Mouse (Mus musculus) G1E (cell line): ENCODE data around the gene Itpk1. TPM values are rescaled to one million over a fixed set of nuclear protein-coding genes. Genes with fewer than 3 reads are reported as not detected.

Source experiments
- ATAC-seq: 2 replicates; pipeline ENCODE4 v1.8.0; 2016; ENCODE audit warnings: mild to moderate bottlenecking; ENCODE audit not compliant: insufficient number of reproducible peaks, poor library complexity, low FRiP score, severe bottlenecking; ENCODE audit errors: extremely low read depth
- DNase-seq: peaks from one replicate; pipeline ENCODE4 v3.0.0; 2012; ENCODE audit warnings: low spot score
- H3K27me3 ChIP-seq: 2 replicates; pipeline ENCODE4 v1.6.1; 2012; ENCODE audit warnings: mild to moderate bottlenecking, low read length, inconsistent platforms; ENCODE audit not compliant: insufficient read depth
- H3K36me3 ChIP-seq: replicated peaks from 2 replicates; pipeline ENCODE3; 2012; ENCODE audit warnings: mild to moderate bottlenecking, inconsistent platforms
- H3K4me1 ChIP-seq: 2 replicates; pipeline ENCODE4 v1.6.1; 2012; ENCODE audit warnings: low read depth, low read length, inconsistent platforms, mixed read lengths; ENCODE audit not compliant: insufficient read depth
- H3K4me3 ChIP-seq: 2 replicates; pipeline ENCODE4 v1.5.1; 2012; ENCODE audit warnings: low read depth, mild to moderate bottlenecking, inconsistent platforms, low read length, moderate library complexity, mixed read lengths
- H3K9me3 ChIP-seq: replicated peaks from 2 replicates; pipeline ENCODE4 v1.6.1; 2012; ENCODE audit warnings: inconsistent platforms
- CTCF ChIP-seq: IDR thresholded peaks from 2 replicates; pipeline ENCODE4 v1.5.1; 2012; ENCODE audit warnings: low read depth, low read length, inconsistent platforms, mixed read lengths
- GATA1 ChIP-seq: IDR thresholded peaks from 2 replicates; pipeline ENCODE4 v1.6.1; 2012; ENCODE audit warnings: borderline replicate concordance, low read length, inconsistent platforms, mixed read lengths
- GATA2 ChIP-seq: IDR thresholded peaks from 2 replicates; pipeline ENCODE4 v1.6.1; 2012; ENCODE audit warnings: low read depth, low read length, inconsistent platforms, borderline replicate concordance
- POLR2AphosphoS5 ChIP-seq: IDR thresholded peaks from 2 replicates; pipeline ENCODE4 v1.6.1; 2012; ENCODE audit warnings: low read depth, low read length, inconsistent platforms; ENCODE audit not compliant: insufficient replicate concordance
- TAL1 ChIP-seq: conservative IDR thresholded peaks from 2 replicates; pipeline ENCODE4 v1.6.1; 2012; ENCODE audit warnings: low read depth, low read length, inconsistent platforms, mixed read lengths
- polyA plus RNA-seq: library from polyadenylated mRNA; stranded (reverse); fragments of >175 nt; gene quantifications from 2 replicates; pipeline ENCODE4 v1.2.3, GENCODE M21; 2012
- total RNA-seq, 2 experiments: library from RNA; stranded (forward) in 1 of 2; stranded (reverse) in 1 of 2; fragments of 200-1000 nt in 1 of 2; fragments of >200 nt in 1 of 2; fragmentation: Nextera tagmentation in 1 of 2; gene quantifications; 2 replicates each; pipeline ENCODE4 v1.2.3; 2014 to 2017

The Itpk1 gene
- total and polyA plus RNA-seq, 3 experiments, result 2.5 to 6.4 (median 2.7) TPM

- Histone ChIP-seq H3K4me3 (no peak overlapping the region), H3K9me3 (no peaks in the 10 kb centered on the region), H3K36me3 (peaks cover 5% of the 10 kb centered on the region), H3K4me1 (no peaks in the 10 kb centered on the region; the same call in 1 of the 2 replicates), H3K27me3 (no peaks in the 10 kb centered on the region; the same call in 1 of the 2 replicates)
- TF ChIP-seq CTCF, result no peak
- TF ChIP-seq GATA1, result no peak
- TF ChIP-seq TAL1, result no peak
- TF ChIP-seq GATA2, result no peak
- no peak for TF ChIP-seq POLR2AphosphoS5
- ATAC-seq (no peak), DNase-seq (no peak)
Measured at GRCm38 (mm10) chr12:102566951-102567350, 137.8 kb downstream of the Itpk1 start.

GRCm38 (mm10) chr12:102565086-102565485 is 139.6 kb downstream of the Itpk1 start:
- Histone ChIP-seq H3K36me3 (peaks cover 2% of the 10 kb centered on the region), H3K4me3 (no peak overlapping the region), H3K27me3 (no peaks in the 10 kb centered on the region; the same call in 1 of the 2 replicates), H3K4me1 (no peaks in the 10 kb centered on the region; the same call in 1 of the 2 replicates), H3K9me3 (no peaks in the 10 kb centered on the region)
- DNase-seq (no peak), ATAC-seq (no peak)
- TF ChIP-seq GATA1, result no peak
- no peak for TF ChIP-seq GATA2
- TF ChIP-seq POLR2AphosphoS5, result no peak
- TF ChIP-seq CTCF, result no peak
- TF ChIP-seq TAL1, result no peak

GRCm38 (mm10) chr12:102557372-102557771 is 147.4 kb downstream of the Itpk1 start:
- Histone ChIP-seq H3K4me1 (no peaks in the 10 kb centered on the region), H3K27me3 (no peaks in the 10 kb centered on the region), H3K4me3 (no peak overlapping the region), H3K9me3 (peaks cover 6% of the 10 kb centered on the region), H3K36me3 (no peaks in the 10 kb centered on the region)
- DNase-seq (no peak), ATAC-seq (no peak)
- TF ChIP-seq CTCF (no peak), POLR2AphosphoS5 (no peak), GATA2 (no peak), TAL1 (no peak), GATA1 (no peak)

- H3K27me3 ChIP-seq, result no peaks in the 10 kb centered on the region
- H3K4me1 ChIP-seq, result no peaks in the 10 kb centered on the region
- no peaks in the 10 kb centered on the region for H3K36me3 ChIP-seq
- peaks cover 6% of the 10 kb centered on the region for H3K9me3 ChIP-seq
- TF ChIP-seq GATA1 (no peak), CTCF (no peak), TAL1 (no peak), GATA2 (no peak), POLR2AphosphoS5 (no peak)
- H3K4me3 ChIP-seq, result no peak overlapping the region
- no peak for DNase-seq
- no peak for ATAC-seq
Measured at GRCm38 (mm10) chr12:102555850-102556249, 148.9 kb downstream of the Itpk1 start.

GRCm38 (mm10) chr12:102554721-102555516 is 149.8 kb downstream of the Itpk1 start, which contains the start of gene Chga:
Gene Chga, plus strand, starts transcription at chr12:102554969.
- Histone ChIP-seq H3K36me3 (no peaks in the 10 kb centered on the region), H3K27me3 (no peaks in the 10 kb centered on the region), H3K4me3 (no peak within 1 kb of the TSS), H3K9me3 (peaks cover 6% of the 10 kb centered on the region), H3K4me1 (no peaks in the 10 kb centered on the region)
- ATAC-seq, result no peak
- TF ChIP-seq CTCF (no peak), TAL1 (no peak), POLR2AphosphoS5 (no peak), GATA2 (no peak), GATA1 (no peak)
- peak; percentile 47 for DNase-seq

- H3K9me3 ChIP-seq, result peaks cover 6% of the 10 kb centered on the region
- TF ChIP-seq CTCF (no peak), TAL1 (no peak), GATA2 (no peak), GATA1 (no peak), POLR2AphosphoS5 (no peak)
- ATAC-seq, result no peak
- H3K4me3 ChIP-seq, result no peak overlapping the region
- H3K27me3 ChIP-seq, result no peaks in the 10 kb centered on the region
- H3K4me1 ChIP-seq, result no peaks in the 10 kb centered on the region
- DNase-seq, result no peak
- no peaks in the 10 kb centered on the region for H3K36me3 ChIP-seq
Measured at GRCm38 (mm10) chr12:102553705-102554275, 150.9 kb downstream of the Itpk1 start.
